Mouse (Mus musculus): ENCODE measurements around the gene Pmm2. TPM values are rescaled to one million over a fixed set of nuclear protein-coding genes. Genes with fewer than 3 reads are reported as not detected.

Gene Pmm2
- polyA plus RNA-seq, 1 experiment: not detected

- no peak overlapping the region for H3K4me3 ChIP-seq (ENCODE audit: insufficient read depth, low read depth, low read length)
- H3K4me1 ChIP-seq (ENCODE audit: control insufficient read depth, insufficient read depth, low read length): peaks cover 18% of the 10 kb centered on the region
- WGBS: 64% methylated on average over 4 of the region's 4 CpGs
- no peak overlapping the region for H3K27ac ChIP-seq (ENCODE audit: insufficient read depth, low read depth, low read length)
- TF ChIP-seq CTCF (IDR thresholded peaks at IDR 0.05; ENCODE audit: insufficient read depth, low read depth, low read length): no peak
These were observed 47.6 kb downstream of the Pmm2 start for GRCm38 (mm10) chr16:8685087-8685486.

DNA sequence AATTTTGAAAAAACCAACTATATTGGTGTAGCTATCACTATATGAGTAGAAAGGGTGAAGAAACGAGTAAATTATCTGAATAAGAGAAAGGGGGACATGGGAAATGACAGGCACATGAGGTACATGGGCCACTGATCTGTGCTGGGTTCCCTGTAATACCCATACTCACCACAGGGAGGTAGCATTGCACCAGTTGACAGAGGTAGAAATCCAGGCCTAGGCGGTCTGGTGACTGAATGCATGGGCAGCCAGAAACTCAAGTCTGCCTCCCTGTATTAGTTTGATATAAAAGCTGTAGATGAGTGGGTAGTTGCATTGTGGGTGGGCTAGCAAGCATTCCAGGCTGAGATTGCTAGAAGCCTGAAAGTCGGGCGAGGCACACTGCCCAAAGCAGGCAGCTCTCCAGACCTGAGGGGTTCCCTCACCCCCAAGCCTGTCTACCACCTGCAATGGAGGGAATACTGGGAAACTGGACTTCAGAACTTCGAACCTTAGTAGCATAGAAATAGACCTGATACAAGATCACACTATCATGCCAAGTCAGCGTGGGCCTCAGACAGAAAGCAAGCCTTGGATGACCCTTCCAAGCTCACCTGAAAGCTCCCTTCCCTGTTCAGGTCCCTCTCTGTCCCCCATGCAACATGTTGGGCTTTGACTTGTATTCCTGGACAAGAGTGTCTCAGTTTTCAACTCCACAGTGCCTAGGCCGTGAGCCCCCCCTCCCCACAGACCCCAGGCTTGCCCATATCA lies 48.8 kb downstream of the Pmm2 start:
- Histone ChIP-seq H3K27ac (ENCODE audit: insufficient read depth, low read depth, low read length) (no peak overlapping the region), H3K4me3 (ENCODE audit: insufficient read depth, low read depth, low read length) (no peak overlapping the region), H3K4me1 (ENCODE audit: control insufficient read depth, insufficient read depth, low read length) (peaks cover 18% of the 10 kb centered on the region)
- WGBS: 51% methylated on average over 7 of the region's 7 CpGs
- TF ChIP-seq POLR2A (IDR thresholded peaks at IDR 0.05; ENCODE audit: insufficient read depth, low read depth, low read length) (no peak), CTCF (IDR thresholded peaks at IDR 0.05; ENCODE audit: insufficient read depth, low read depth, low read length) (no peak)

- H3K27ac ChIP-seq (ENCODE audit: insufficient read depth, low read depth, low read length): no peak overlapping the region
These were observed 49.5 kb downstream of the Pmm2 start for GRCm38 (mm10) chr16:8686871-8687535.

GRCm38 (mm10) chr16:8687559-8688112 lies 50.2 kb downstream of the Pmm2 start:
- Histone ChIP-seq H3K4me1 (ENCODE audit: control insufficient read depth, insufficient read depth, low read length) (peaks cover 18% of the 10 kb centered on the region), H3K4me3 (ENCODE audit: insufficient read depth, low read depth, low read length) (no peak overlapping the region), H3K27ac (ENCODE audit: insufficient read depth, low read depth, low read length) (no peak overlapping the region)
- no peak for TF ChIP-seq CTCF (IDR thresholded peaks at IDR 0.05; ENCODE audit: insufficient read depth, low read depth, low read length)
- TF ChIP-seq POLR2A (IDR thresholded peaks at IDR 0.05; ENCODE audit: insufficient read depth, low read depth, low read length): no peak

More at GRCm38 (mm10) chr16:8686871-8687535, 49.5 kb downstream of the Pmm2 start:
- no peak for TF ChIP-seq CTCF (IDR thresholded peaks at IDR 0.05; ENCODE audit: insufficient read depth, low read depth, low read length)
- no peak for TF ChIP-seq POLR2A (IDR thresholded peaks at IDR 0.05; ENCODE audit: insufficient read depth, low read depth, low read length)
- Histone ChIP-seq H3K4me3 (ENCODE audit: insufficient read depth, low read depth, low read length) (no peak overlapping the region), H3K4me1 (ENCODE audit: control insufficient read depth, insufficient read depth, low read length) (peaks cover 18% of the 10 kb centered on the region)
- WGBS: 54% methylated on average over 11 of the region's 11 CpGs

DNA sequence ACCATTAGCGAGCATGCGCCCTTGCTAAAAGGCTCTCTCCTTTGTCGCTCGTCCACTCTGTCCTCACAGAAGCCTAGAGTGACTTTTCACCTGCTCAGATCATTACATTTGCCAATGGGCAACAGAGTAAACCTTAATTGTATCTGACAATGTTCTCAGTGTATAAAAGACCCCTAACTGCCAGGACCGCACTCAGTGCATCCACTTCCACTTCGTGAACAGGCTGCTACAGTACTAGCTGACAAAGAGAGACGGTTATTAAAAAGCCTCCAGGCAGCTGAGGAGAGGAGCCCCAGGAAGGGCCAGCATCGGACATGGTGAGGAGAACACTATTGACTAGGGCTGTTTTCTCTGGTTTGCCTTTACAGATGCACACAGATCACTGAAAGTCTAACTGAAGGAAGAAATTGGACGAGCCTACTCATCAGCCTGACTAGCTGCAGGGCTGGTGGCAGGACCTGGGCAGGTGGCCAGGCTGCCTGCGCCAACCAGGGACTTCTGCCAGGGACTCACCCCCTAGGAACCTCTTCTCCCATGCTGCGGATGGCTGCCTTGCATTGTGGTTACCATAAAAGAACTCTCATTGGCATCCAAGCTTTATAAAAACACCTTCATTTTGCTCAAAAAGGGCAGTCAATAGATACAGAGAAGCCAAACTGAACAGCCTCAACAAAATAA lies 52.6 kb downstream of the Pmm2 start:
- TF ChIP-seq CTCF (IDR thresholded peaks at IDR 0.05; ENCODE audit: insufficient read depth, low read depth, low read length) (no peak), POLR2A (IDR thresholded peaks at IDR 0.05; ENCODE audit: insufficient read depth, low read depth, low read length) (no peak)
- Histone ChIP-seq H3K4me1 (ENCODE audit: control insufficient read depth, insufficient read depth, low read length) (peaks cover 18% of the 10 kb centered on the region), H3K4me3 (ENCODE audit: insufficient read depth, low read depth, low read length) (no peak overlapping the region), H3K27ac (ENCODE audit: insufficient read depth, low read depth, low read length) (no peak overlapping the region)
- 45% methylated on average over 11 of the region's 11 CpGs for WGBS

DNA sequence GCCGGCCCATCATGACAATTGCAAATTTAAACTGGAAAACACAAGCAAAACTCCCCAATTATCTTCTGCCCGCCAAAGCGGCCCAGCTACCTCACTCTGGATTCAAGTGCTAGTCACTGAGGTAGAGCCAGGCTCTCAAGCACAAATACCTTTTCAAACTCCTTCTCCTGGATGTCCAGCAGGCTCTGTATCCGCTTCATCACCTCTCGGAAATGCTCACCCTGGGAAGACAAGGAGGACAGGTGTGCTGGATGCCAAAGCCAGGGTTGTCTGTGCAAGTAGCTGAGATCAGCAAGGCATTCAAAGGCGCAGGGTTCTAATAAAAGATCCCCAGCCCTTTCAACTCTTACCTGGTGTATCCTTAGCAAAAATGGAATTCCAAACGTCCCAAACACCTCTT lies 53.7 kb downstream of the Pmm2 start:
- Histone ChIP-seq H3K27ac (ENCODE audit: insufficient read depth, low read depth, low read length) (no peak overlapping the region; the same call in 1 of the 2 replicates), H3K4me1 (ENCODE audit: control insufficient read depth, insufficient read depth, low read length) (peaks cover 17% of the 10 kb centered on the region), H3K4me3 (ENCODE audit: insufficient read depth, low read depth, low read length) (no peak overlapping the region)
- 84% methylated on average over 7 of the region's 7 CpGs for WGBS
- TF ChIP-seq CTCF (IDR thresholded peaks at IDR 0.05; ENCODE audit: insufficient read depth, low read depth, low read length) (no peak), POLR2A (IDR thresholded peaks at IDR 0.05; ENCODE audit: insufficient read depth, low read depth, low read length) (no peak)

DNA sequence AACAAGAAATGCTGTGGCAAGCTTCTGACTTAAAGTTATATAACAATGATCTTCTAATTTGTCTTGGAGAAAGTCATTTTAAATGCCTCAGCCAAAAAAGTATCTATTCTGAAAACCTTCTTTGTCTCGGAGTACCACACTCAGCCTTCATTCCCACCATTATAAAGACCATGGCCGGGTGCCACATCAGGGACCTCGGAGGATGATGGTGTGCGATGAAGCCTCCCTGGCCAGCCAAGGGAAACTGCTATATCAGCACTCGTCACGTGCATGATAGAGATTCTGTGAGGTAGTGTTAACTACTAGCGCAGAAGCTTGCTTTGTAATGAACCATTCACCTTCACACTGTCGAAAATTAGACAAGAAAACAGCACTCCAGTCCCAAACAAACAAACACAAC lies 62.1 kb downstream of the Pmm2 start:
- H3K4me1 ChIP-seq (ENCODE audit: control insufficient read depth, insufficient read depth, low read length): no peaks in the 10 kb centered on the region
- no peak overlapping the region for H3K27ac ChIP-seq (ENCODE audit: insufficient read depth, low read depth, low read length)
- TF ChIP-seq CTCF (IDR thresholded peaks at IDR 0.05; ENCODE audit: insufficient read depth, low read depth, low read length) (no peak), POLR2A (IDR thresholded peaks at IDR 0.05; ENCODE audit: insufficient read depth, low read depth, low read length) (no peak)

GRCm38 (mm10) chr16:8700586-8700985 lies 63.1 kb downstream of the Pmm2 start:
- Histone ChIP-seq H3K4me3 (ENCODE audit: insufficient read depth, low read depth, low read length) (no peak overlapping the region), H3K27ac (ENCODE audit: insufficient read depth, low read depth, low read length) (no peak overlapping the region), H3K4me1 (ENCODE audit: control insufficient read depth, insufficient read depth, low read length) (no peaks in the 10 kb centered on the region)
- WGBS: 67% methylated on average over 3 of the region's 3 CpGs
- TF ChIP-seq CTCF (IDR thresholded peaks at IDR 0.05; ENCODE audit: insufficient read depth, low read depth, low read length) (no peak), POLR2A (IDR thresholded peaks at IDR 0.05; ENCODE audit: insufficient read depth, low read depth, low read length) (no peak)

More for the DNA sequence above, 62.1 kb downstream of the Pmm2 start:
- no peak overlapping the region for H3K4me3 ChIP-seq (ENCODE audit: insufficient read depth, low read depth, low read length)
- 69% methylated on average over 8 of the region's 8 CpGs for WGBS

DNA sequence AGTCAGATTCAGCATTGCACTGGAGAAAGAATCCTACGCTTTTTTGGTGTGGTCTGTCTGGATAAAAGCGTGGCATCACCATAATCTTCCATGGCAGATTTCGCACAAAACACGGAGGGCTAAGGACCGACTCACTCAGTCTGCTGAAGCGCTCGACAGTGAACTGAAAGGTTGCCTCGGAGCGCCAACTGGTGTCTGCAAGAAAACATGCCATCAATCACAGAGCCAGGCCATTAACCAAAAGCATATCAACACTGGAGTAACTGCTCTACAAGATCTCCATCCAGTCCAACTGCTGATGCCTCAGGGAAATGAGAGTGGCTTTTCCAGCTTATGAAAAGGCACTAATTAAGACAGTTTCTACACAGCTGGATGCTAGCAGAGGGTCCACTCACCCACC lies 74.5 kb downstream of the Pmm2 start:
- WGBS: 40% methylated on average over 9 of the region's 9 CpGs
- H3K27ac ChIP-seq (ENCODE audit: insufficient read depth, low read depth, low read length): no peak overlapping the region
- TF ChIP-seq POLR2A (IDR thresholded peaks at IDR 0.05; ENCODE audit: insufficient read depth, low read depth, low read length): no peak
- no peak for TF ChIP-seq CTCF (IDR thresholded peaks at IDR 0.05; ENCODE audit: insufficient read depth, low read depth, low read length)
- H3K4me1 ChIP-seq (ENCODE audit: control insufficient read depth, insufficient read depth, low read length): peaks cover 11% of the 10 kb centered on the region
- no peak overlapping the region for H3K4me3 ChIP-seq (ENCODE audit: insufficient read depth, low read depth, low read length)

Other genes with a start within 250 kb of the Pmm2 start
- not detected in 2 replicates for gene Tmem114, start 212.5 kb upstream of the Pmm2 start, polyA plus RNA-seq (2012; ENCODE audit: insufficient read depth, insufficient read length, low replicate concordance, missing spikeins)
- gene Mettl22, start 166.9 kb upstream of the Pmm2 start, polyA plus RNA-seq (2012; ENCODE audit: insufficient read depth, insufficient read length, low replicate concordance, missing spikeins): not detected in 2 replicates
- 131 and 165 TPM in 2 replicates for gene Abat, start 124.2 kb upstream of the Pmm2 start, polyA plus RNA-seq (2012; ENCODE audit: insufficient read depth, insufficient read length, low replicate concordance, missing spikeins)
- not detected in 2 replicates for gene Tmem186, start within 50 bp of the Pmm2 start, polyA plus RNA-seq (2012; ENCODE audit: insufficient read depth, insufficient read length, low replicate concordance, missing spikeins)
- gene Carhsp1, start 34.5 kb downstream of the Pmm2 start, polyA plus RNA-seq (2012; ENCODE audit: insufficient read depth, insufficient read length, low replicate concordance, missing spikeins): not detected in 2 replicates
- gene Gm5767, start 43.1 kb downstream of the Pmm2 start, polyA plus RNA-seq (2012; ENCODE audit: insufficient read depth, insufficient read length, low replicate concordance, missing spikeins): not detected in 2 replicates
- 486 TPM in 1 of 2 replicates, not detected in the other for gene Usp7, start 154.6 kb downstream of the Pmm2 start, polyA plus RNA-seq (2012; ENCODE audit: insufficient read depth, insufficient read length, low replicate concordance, missing spikeins)
- gene 1810013L24Rik, start 192.4 kb downstream of the Pmm2 start, polyA plus RNA-seq (2012; ENCODE audit: insufficient read depth, insufficient read length, low replicate concordance, missing spikeins): 90.2 TPM in 1 of 2 replicates, not detected in the other